Mouse (Mus musculus): ENCODE results near the gene Rrnad1. TPM values are rescaled to one million over a fixed set of nuclear protein-coding genes. Genes with fewer than 3 reads are reported as not detected.

Rrnad1 gene
- total RNA-seq (2023; ENCODE audit: inconsistent age) = 29.4 to 38.4 TPM (median 34.5 TPM) in 4 replicates

GRCm38 (mm10) chr3:87930078-87930795 is at the start of gene Rrnad1, which contains the start of gene Isg20l2:
Gene Rrnad1, minus strand, starts transcription at chr3:87930717.
Gene Isg20l2, plus strand, starts transcription at chr3:87930314.

GRCm38 (mm10) chr3:87970939-87971488 is 40.5 kb upstream of the Rrnad1 start, which contains the start of gene Nes:
Gene Nes, plus strand, starts transcription at chr3:87971078.

GRCm38 (mm10) chr3:87948378-87949265 is 18.1 kb upstream of the Rrnad1 start, which contains the start of gene Crabp2:
Gene Crabp2, plus strand, starts transcription at chr3:87948666.

GRCm38 (mm10) chr3:87919336-87920108 is 11.0 kb downstream of the Rrnad1 start, which contains the start of gene Mrpl24:
Gene Mrpl24, plus strand, starts transcription at chr3:87919506.

DNA sequence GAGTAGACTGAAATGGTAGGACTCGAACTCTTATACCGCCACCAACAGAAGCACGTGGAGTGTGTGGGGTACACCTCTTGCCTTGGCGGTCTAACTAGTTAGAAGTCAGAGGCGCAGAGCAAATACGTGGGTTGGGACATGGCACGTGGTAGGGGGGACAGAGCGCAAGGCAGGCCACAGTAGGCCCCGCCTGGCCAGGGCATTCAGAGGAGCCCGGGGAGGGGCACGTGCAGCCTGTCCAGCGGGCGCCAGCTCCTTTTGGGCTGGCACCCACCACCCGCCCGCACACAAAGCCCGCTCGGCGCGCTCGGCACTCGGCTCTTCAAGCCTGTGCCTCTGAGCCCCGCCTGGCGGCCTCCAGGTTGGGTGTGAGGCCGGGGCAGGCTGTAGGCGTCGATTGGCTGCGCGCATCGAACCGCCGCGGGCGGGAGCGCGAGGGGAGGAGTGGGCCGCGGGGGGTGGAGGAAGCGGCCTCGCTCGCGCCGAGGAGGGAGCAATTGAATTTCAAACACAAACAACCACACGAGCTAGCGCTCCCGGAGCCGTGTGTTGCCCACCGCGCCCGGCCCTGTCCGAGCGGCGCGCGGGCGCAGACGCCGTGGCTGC is 24.5 kb downstream of the Rrnad1 start, which contains the start of gene Hdgf:
TSS of gene Hdgf (plus strand) at position 442 of the 606 bp plus-strand sequence.

DNA sequence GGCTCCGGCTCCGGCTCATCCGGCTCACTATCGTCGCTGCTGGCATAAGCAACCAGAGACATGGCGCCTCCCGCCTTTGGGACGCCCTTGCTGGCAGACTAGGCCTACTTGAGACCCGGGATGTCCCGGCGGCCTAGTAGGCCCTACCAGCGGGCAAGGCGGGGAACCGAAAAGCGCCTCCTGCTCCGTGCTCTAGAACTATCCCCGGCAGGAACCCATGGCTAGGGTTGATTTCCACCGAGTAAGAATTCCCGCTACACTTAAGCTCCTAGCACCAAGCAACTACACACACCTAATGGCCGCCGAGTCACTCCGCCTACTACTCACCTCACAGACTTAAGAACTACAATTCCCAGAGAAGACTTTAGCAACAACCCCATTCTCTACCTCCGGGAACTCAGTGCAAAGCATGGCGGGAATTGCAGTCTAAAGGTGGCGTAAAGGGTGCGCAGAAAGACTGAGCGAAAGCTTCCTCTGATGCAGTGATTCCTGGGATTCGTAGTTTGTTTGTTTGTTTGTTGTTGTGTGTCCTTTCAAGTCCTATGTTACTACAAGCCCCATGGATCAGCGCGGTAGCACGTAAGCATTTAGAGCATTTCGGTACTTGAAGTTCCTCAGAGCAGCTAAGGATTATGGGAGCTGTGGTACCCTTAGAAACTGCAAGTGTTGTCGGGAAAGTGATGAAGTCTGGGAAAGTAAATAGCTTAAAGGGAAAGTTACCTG is 45.1 kb downstream of the Rrnad1 start, which contains the start of gene Prcc:
TSS of gene Prcc (minus strand) at position 328 of the 723 bp plus-strand sequence.

Other genes starting within 250 kb of the Rrnad1 start
- 0.26 to 1.7 TPM (median 0.80 TPM) in 3 of 4 replicates, not detected in the other for gene Lrrc71, start 182.1 kb downstream of the Rrnad1 start, total RNA-seq (2023; ENCODE audit: inconsistent age)
- gene Ntrk1, start 135.6 kb downstream of the Rrnad1 start, total RNA-seq (2023; ENCODE audit: inconsistent age) = not detected in 4 replicates
- 0.09 TPM in 1 of 4 replicates, not detected in the others for gene Insrr, start 133.8 kb downstream of the Rrnad1 start, total RNA-seq (2023; ENCODE audit: inconsistent age)
- 16.6 to 23.2 TPM (median 22.4 TPM) in 4 replicates for gene Pear1, start 106.4 kb downstream of the Rrnad1 start, total RNA-seq (2023; ENCODE audit: inconsistent age)
- 27.4 to 31.3 TPM (median 29.4 TPM) in 4 replicates for gene Sh2d2a, start 84.0 kb downstream of the Rrnad1 start, total RNA-seq (2023; ENCODE audit: inconsistent age)
- 54.7 to 61.5 TPM (median 57.6 TPM) in 4 replicates for gene Prcc, start 45.1 kb downstream of the Rrnad1 start, total RNA-seq (2023; ENCODE audit: inconsistent age)
- 77.9 to 83.0 TPM (median 79.1 TPM) in 4 replicates for gene Hdgf, start 24.4 kb downstream of the Rrnad1 start, total RNA-seq (2023; ENCODE audit: inconsistent age)
- 126 to 163 TPM (median 139 TPM) in 4 replicates for gene Mrpl24, start 11.2 kb downstream of the Rrnad1 start, total RNA-seq (2023; ENCODE audit: inconsistent age)
- 64.0 to 71.6 TPM (median 66.1 TPM) in 4 replicates for gene Isg20l2, start 403 bp downstream of the Rrnad1 start, total RNA-seq (2023; ENCODE audit: inconsistent age)
- 0.78 to 2.5 TPM (median 1.4 TPM) in 4 replicates for gene Crabp2, start 17.9 kb upstream of the Rrnad1 start, total RNA-seq (2023; ENCODE audit: inconsistent age)
- not detected in 4 replicates for gene Nes, start 40.4 kb upstream of the Rrnad1 start, total RNA-seq (2023; ENCODE audit: inconsistent age)
- gene Bcan, start 69.5 kb upstream of the Rrnad1 start, total RNA-seq (2023; ENCODE audit: inconsistent age) = not detected in 4 replicates
- gene Hapln2, start 96.9 kb upstream of the Rrnad1 start, total RNA-seq (2023; ENCODE audit: inconsistent age) = not detected in 4 replicates
- 13.7 to 20.9 TPM (median 16.4 TPM) in 4 replicates for gene Gpatch4, start 112.4 kb upstream of the Rrnad1 start, total RNA-seq (2023; ENCODE audit: inconsistent age)
- gene Naxe, start 127.8 kb upstream of the Rrnad1 start, total RNA-seq (2023; ENCODE audit: inconsistent age) = 27.1 to 33.9 TPM (median 32.0 TPM) in 4 replicates
- not detected in 4 replicates for gene Ttc24, start 147.6 kb upstream of the Rrnad1 start, total RNA-seq (2023; ENCODE audit: inconsistent age)
- 0.42 to 1.5 TPM (median 0.56 TPM) in 4 replicates for gene Iqgap3, start 151.3 kb upstream of the Rrnad1 start, total RNA-seq (2023; ENCODE audit: inconsistent age)
- 342 to 418 TPM (median 405 TPM) in 4 replicates for gene Mef2d, start 211.7 kb upstream of the Rrnad1 start, total RNA-seq (2023; ENCODE audit: inconsistent age)

Data from B cell, adult (primary cell).